Mouse (Mus musculus): ENCODE measurements around the gene Olfr1250. TPM values are rescaled to one million over a fixed set of nuclear protein-coding genes. Genes with fewer than 3 reads are reported as not detected.
"Not testable (repeated sequence)": the region's sequence is repeated elsewhere in the genome, so short reads cannot be mapped to it uniquely, and the experiment has no call there.

Gene Olfr1250
- not detected in 2 replicates for polyA plus RNA-seq (2012)

DNA sequence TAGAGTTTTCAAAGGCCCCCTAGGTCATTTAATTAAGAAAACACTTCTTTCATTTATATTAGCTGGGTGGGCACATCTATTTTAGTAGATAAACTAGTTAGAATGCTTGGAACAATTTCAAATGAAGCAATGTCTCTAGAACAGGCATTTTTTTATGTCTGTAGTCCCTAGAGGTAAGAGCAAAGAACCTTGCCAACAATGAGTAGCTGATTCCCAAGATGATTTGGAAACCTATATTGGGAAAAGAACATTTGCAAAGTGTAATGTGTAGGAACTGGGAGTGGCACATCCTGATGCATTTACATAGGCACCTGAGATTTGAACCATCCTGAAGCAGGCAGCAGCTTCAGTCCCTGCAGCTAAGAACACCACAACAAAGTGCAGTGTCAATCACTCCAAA, at the start of gene Olfr1250:
TSS of gene Olfr1250 (minus strand) at position 101 of the 400 bp plus-strand sequence.
- Histone ChIP-seq H3K9me3 (ENCODE audit: control insufficient read depth, low read length) (no peaks in the 10 kb centered on the region), H3K4me1 (ENCODE audit: control insufficient read depth) (no peaks in the 10 kb centered on the region), H3K4me3 (replicated peaks) (no peak within 1 kb of the TSS), H3K36me3 (ENCODE audit: control insufficient read depth) (no peaks in the 10 kb centered on the region), H3K27me3 (ENCODE audit: control insufficient read depth) (no peaks in the 10 kb centered on the region)
- TF ChIP-seq TAL1 (IDR thresholded peaks at IDR 0.05; ENCODE audit: low read length) (no peak), GATA1 (IDR thresholded peaks at IDR 0.05; ENCODE audit: low read length) (no peak)

DNA sequence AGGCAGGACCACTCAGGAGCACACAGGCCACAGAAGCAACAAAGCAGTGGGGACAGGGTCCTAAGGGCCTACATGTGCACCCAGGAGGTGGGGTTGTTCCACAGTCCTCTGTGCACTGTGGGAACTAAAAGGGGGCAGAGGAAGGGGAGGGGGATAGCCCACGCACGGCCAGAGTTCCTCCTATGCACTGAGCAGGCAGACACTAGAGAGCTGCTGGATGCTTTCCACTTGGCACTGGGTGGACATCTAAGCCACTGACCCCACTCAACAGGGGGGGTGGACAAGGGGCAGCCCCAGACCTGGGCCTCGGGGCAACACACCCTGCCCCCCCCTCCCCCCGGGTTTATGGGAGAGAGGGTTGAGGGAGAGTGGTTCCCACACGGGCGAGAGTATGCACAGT, 30.7 kb upstream of the Olfr1250 start:
- no peaks in the 10 kb centered on the region for H3K27me3 ChIP-seq (ENCODE audit: control insufficient read depth)
- H3K36me3 ChIP-seq (ENCODE audit: control insufficient read depth): no peaks in the 10 kb centered on the region
- no peaks in the 10 kb centered on the region for H3K4me1 ChIP-seq (ENCODE audit: control insufficient read depth)
- H3K4me3 ChIP-seq (replicated peaks): no peak overlapping the region
- no peak for TF ChIP-seq GATA1 (IDR thresholded peaks at IDR 0.05; ENCODE audit: low read length)
- no peak for TF ChIP-seq TAL1 (IDR thresholded peaks at IDR 0.05; ENCODE audit: low read length)
- H3K9me3 ChIP-seq (ENCODE audit: control insufficient read depth, low read length): peaks cover 3% of the 10 kb centered on the region; the same call in 1 of the 2 replicates

DNA sequence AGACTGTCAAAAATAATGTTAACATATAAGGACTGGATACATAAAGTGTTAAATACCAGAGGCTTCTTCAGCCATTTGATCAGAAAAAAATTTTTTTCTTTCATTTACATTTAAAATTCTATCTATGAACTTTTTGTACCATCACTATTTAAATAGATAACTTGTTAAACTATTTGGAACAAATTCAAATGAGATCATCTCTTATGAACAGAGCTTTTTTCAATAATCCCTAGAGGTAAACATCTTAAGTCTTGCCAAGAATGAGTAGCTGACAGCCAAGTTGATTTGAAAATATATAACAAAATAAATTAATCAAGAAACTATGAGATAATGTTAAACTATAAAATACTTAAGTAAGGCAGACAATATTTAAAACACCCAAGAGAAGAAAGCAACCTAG, 10.6 kb upstream of the Olfr1250 start, which contains the start of gene Olfr1251:
TSS of gene Olfr1251 (minus strand) at position 101 of the 400 bp plus-strand sequence.
- Histone ChIP-seq H3K4me1 (ENCODE audit: control insufficient read depth) (no peaks in the 10 kb centered on the region), H3K4me3 (replicated peaks) (no peak within 1 kb of the TSS), H3K36me3 (ENCODE audit: control insufficient read depth) (no peaks in the 10 kb centered on the region), H3K27me3 (ENCODE audit: control insufficient read depth) (no peaks in the 10 kb centered on the region), H3K9me3 (ENCODE audit: control insufficient read depth, low read length) (no peaks in the 10 kb centered on the region)
- TF ChIP-seq GATA1 (IDR thresholded peaks at IDR 0.05; ENCODE audit: low read length): no peak

DNA sequence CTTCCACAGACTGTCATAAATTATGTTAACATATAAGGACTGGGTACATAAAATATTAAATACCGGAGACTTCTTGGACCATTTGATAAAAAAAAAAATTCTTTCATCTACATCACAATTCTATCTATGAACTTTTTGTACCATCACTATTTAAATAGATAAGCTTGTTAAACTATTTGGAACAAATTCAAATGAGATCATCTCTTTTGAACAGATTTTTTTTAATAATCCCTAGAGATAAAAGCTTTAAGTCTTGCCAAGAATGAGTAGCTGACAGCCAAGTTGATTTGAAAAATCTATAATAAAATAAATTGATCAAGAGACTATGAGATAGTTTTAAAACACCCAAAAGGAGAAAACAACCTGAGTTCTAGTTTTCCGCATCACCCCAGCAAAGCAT, 26.4 kb downstream of the Olfr1250 start, which contains the start of gene Olfr1249:
TSS of gene Olfr1249 (minus strand) at position 101 of the 400 bp plus-strand sequence.
- H3K4me3 ChIP-seq (replicated peaks): no peak within 1 kb of the TSS
- TF ChIP-seq TAL1 (IDR thresholded peaks at IDR 0.05; ENCODE audit: low read length) (no peak), GATA1 (IDR thresholded peaks at IDR 0.05; ENCODE audit: low read length) (no peak)
- no peaks in the 10 kb centered on the region for H3K4me1 ChIP-seq (ENCODE audit: control insufficient read depth)
- no peaks in the 10 kb centered on the region for H3K9me3 ChIP-seq (ENCODE audit: control insufficient read depth, low read length)
- no peaks in the 10 kb centered on the region for H3K36me3 ChIP-seq (ENCODE audit: control insufficient read depth)
- no peaks in the 10 kb centered on the region for H3K27me3 ChIP-seq (ENCODE audit: control insufficient read depth)

DNA sequence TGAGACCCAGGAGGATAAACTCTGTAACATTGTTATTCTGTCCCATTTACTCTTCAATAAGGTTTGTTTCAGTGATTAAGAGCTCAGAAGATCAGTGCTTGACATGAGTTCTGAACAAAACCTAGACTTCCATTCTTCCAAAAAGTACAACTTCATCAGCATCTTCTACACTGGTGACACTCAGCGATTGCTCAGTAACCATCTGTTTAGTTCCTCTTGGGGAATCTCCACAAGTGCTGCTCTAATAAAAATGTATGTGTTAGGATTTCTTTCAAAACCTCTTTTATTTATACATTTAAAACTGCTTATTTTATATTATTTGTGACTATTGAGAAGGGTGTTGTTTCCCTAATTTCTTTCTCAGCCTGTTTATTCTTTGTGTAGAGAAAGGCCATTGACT, 43.1 kb downstream of the Olfr1250 start, which contains the start of gene Olfr1248:
TSS of gene Olfr1248 (minus strand) at position 101 of the 400 bp plus-strand sequence.
- not testable (repeated sequence) for H3K36me3 ChIP-seq (ENCODE audit: control insufficient read depth); H3K4me3 ChIP-seq (replicated peaks)

DNA sequence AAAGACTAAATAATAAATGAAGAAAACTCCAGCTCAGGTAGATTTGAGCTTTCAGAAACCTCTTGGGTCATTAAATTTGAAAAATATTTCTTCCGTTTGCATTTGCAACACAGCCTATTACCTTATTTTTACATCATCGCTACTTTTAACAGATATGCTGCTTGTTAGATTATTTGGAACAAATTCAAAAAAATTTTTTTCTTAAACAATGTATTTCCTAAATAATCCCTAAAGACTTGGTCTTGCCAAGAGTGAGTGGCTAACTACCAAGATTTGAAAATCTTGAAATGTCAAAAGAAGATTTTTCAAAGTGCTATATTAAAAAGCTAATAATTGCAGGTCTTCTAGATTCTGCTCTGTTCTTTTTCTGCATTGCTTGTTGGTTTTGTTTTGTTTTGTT, 47.2 kb downstream of the Olfr1250 start, which contains the start of gene Olfr1247:
TSS of gene Olfr1247 (minus strand) at position 101 of the 400 bp plus-strand sequence.
- Histone ChIP-seq H3K27me3 (ENCODE audit: control insufficient read depth) (no peaks in the 10 kb centered on the region), H3K4me3 (replicated peaks) (no peak within 1 kb of the TSS), H3K9me3 (ENCODE audit: control insufficient read depth, low read length) (no peaks in the 10 kb centered on the region), H3K4me1 (ENCODE audit: control insufficient read depth) (no peaks in the 10 kb centered on the region), H3K36me3 (ENCODE audit: control insufficient read depth) (no peaks in the 10 kb centered on the region)
- TF ChIP-seq GATA1 (IDR thresholded peaks at IDR 0.05; ENCODE audit: low read length): no peak
- no peak for TF ChIP-seq TAL1 (IDR thresholded peaks at IDR 0.05; ENCODE audit: low read length)

More for the DNA sequence above, 43.1 kb downstream of the Olfr1250 start, which contains the start of gene Olfr1248:
- not testable (repeated sequence) for H3K9me3 ChIP-seq (ENCODE audit: control insufficient read depth, low read length); H3K27me3 ChIP-seq (ENCODE audit: control insufficient read depth); H3K4me1 ChIP-seq (ENCODE audit: control insufficient read depth)

Other genes with a start within 250 kb of the Olfr1250 start
- not detected in 2 replicates for gene Olfr1239, start 241.1 kb downstream of the Olfr1250 start, polyA plus RNA-seq (2012)
- gene Olfr1240, start 218.5 kb downstream of the Olfr1250 start, polyA plus RNA-seq (2012): not detected in 2 replicates
- not detected in 2 replicates for gene Olfr1241, start 174.3 kb downstream of the Olfr1250 start, polyA plus RNA-seq (2012)
- not detected in 2 replicates for gene Olfr1242, start 163.1 kb downstream of the Olfr1250 start, polyA plus RNA-seq (2012)
- not detected in 2 replicates for gene Olfr1243, start 130.0 kb downstream of the Olfr1250 start, polyA plus RNA-seq (2012)
- gene Olfr1245, start 83.0 kb downstream of the Olfr1250 start, polyA plus RNA-seq (2012): not detected in 2 replicates
- not detected in 2 replicates for gene Olfr1246, start 68.3 kb downstream of the Olfr1250 start, polyA plus RNA-seq (2012)
- 0.01 TPM in 1 of 2 replicates, not detected in the other for gene Olfr1247, start 47.3 kb downstream of the Olfr1250 start, polyA plus RNA-seq (2012)
- gene Olfr1248, start 43.2 kb downstream of the Olfr1250 start, polyA plus RNA-seq (2012): not detected in 2 replicates
- not detected in 2 replicates for gene Olfr1249, start 26.5 kb downstream of the Olfr1250 start, polyA plus RNA-seq (2012)
- gene Olfr1251, start 10.5 kb upstream of the Olfr1250 start, polyA plus RNA-seq (2012): not detected in 2 replicates
- not detected in 2 replicates for gene Olfr1252, start 63.5 kb upstream of the Olfr1250 start, polyA plus RNA-seq (2012)
- gene Olfr1253, start 95.6 kb upstream of the Olfr1250 start, polyA plus RNA-seq (2012): not detected in 2 replicates
- not detected in 2 replicates for gene Olfr1254, start 132.2 kb upstream of the Olfr1250 start, polyA plus RNA-seq (2012)
- gene Olfr1255, start 150.6 kb upstream of the Olfr1250 start, polyA plus RNA-seq (2012): not detected in 2 replicates
- gene Olfr1256, start 180.1 kb upstream of the Olfr1250 start, polyA plus RNA-seq (2012): 0.02 TPM in 1 of 2 replicates, not detected in the other
- not detected in 2 replicates for gene Olfr48, start 186.7 kb upstream of the Olfr1250 start, polyA plus RNA-seq (2012)
- not detected in 2 replicates for gene Olfr1257, start 217.0 kb upstream of the Olfr1250 start, polyA plus RNA-seq (2012)